Mouse (Mus musculus) testis, adult 10 weeks (tissue): Measurements from ENCODE around the gene Cavin4. TPM values are rescaled to one million over a fixed set of nuclear protein-coding genes. Genes with fewer than 3 reads are reported as not detected.

Experiments used
- polyA plus RNA-seq: library from polyadenylated mRNA; stranded (reverse); fragments of 350-450 nt; fragmentation: Illumina TruSeq; extraction: RNeasy Lipid Tissue Mini Kit (QIAGEN cat#74804); gene quantifications from one replicate; pipeline ENCODE4 v1.2.3, GENCODE M21; 2014; ENCODE audit warnings: low read depth, low replicate concordance

Gene Cavin4
- 2.5 TPM for polyA plus RNA-seq

GRCm38 (mm10) chr4:48663271-48663670 is at the start of gene Cavin4:
Gene Cavin4, plus strand, starts transcription at chr4:48663514.

Other genes with a start within 250 kb of the Cavin4 start
- 169 TPM for gene Tex10, start 190.1 kb upstream of the Cavin4 start, polyA plus RNA-seq
- gene Msantd3, start 123.6 kb upstream of the Cavin4 start, polyA plus RNA-seq = 7.0 TPM
- gene Tmeff1, start 78.3 kb upstream of the Cavin4 start, polyA plus RNA-seq = 51.9 TPM